Mouse (Mus musculus) heart, postnatal 0 days (tissue): ENCODE results near the gene Gab1.

ENCODE experiments used
- CTCF ChIP-seq: IDR thresholded peaks from 2 replicates; pipeline ENCODE4 v1.5.1; 2016; ENCODE audit warnings: antibody characterized with exemption, control low read depth, low read depth
- EP300 ChIP-seq: IDR thresholded peaks from 2 replicates; pipeline ENCODE4 v1.6.1; 2016; ENCODE audit warnings: antibody characterized with exemption, low read depth

- TF ChIP-seq CTCF: no peak
- TF ChIP-seq EP300: no peak
Observed at GRCm38 (mm10) chr8:80821367-80822225, 58.7 kb downstream of the Gab1 start.
